Comparison of ENCODE assay signal across 17 mouse cellular contexts in the genomic region with DNA sequence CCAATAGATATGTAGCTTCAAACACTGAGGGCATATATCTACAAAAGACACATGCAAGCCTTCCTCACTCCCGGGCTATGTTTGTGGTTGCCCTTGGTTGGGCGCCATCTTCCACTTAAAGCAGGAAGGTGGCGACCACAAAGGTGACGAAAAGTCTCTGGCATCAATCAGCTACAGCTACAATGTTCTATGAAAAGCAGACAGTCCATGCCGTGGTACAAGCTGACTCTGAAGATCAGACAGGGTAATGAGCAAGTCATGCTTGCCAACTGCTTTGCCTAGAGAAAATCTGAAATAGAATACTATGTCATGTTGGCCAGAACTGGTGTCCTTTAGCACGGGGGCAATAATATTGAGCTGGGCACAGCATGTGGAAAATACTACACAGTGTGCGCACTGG. TPM values are rescaled to one million over a fixed set of nuclear protein-coding genes. Genes with fewer than 3 reads are reported as not detected.
DNase-seq lines count a peak whose midpoint lies in the region; ATAC-seq and TF ChIP-seq lines count a peak whose summit lies in the region.
"Had no signal": no experiment of that assay in that cellular context is flagged by ENCODE, and none has a peak within 500 bp of the region (broad histone marks: within the 10 kb centered on the region; RNA-seq: fewer than 3 reads in every experiment).

No protein-coding gene starts in this region.

- H3K4me2 ChIP-seq in heart, embryonic 16.5 days (ENCODE audit: low read depth, low read length) = no peak overlapping the region
- H3K4me2 ChIP-seq in forebrain, embryonic 16.5 days (ENCODE audit: low read length) = no peak overlapping the region
- no peak overlapping the region for H3K4me2 ChIP-seq in hindbrain, embryonic 16.5 days (ENCODE audit: low read length)
- H3K4me2 ChIP-seq in kidney, embryonic 14.5 days (replicated peaks; ENCODE audit: low read depth, low read length) = no peak overlapping the region
- H3K4me2 ChIP-seq: forebrain, embryonic 13.5 days; limb, embryonic 15.5 days; neural tube, embryonic 15.5 days had no signal

- intact Hi-C loops in gastrocnemius, adult 2 months (cut with DNase I) = no loop called here

- ATAC-seq in heart, embryonic 16.5 days (replicated peaks; ENCODE audit: extremely low read depth, insufficient read depth, low FRiP score) = peak; percentile 97
- no peak for ATAC-seq in forebrain, embryonic 16.5 days
- no peak for ATAC-seq in hindbrain, embryonic 16.5 days
- ATAC-seq in kidney, embryonic 14.5 days (ENCODE audit: low FRiP score, low TSS enrichment) = no peak
- ATAC-seq: forebrain, embryonic 13.5 days; intestine, postnatal 0 days had no signal

- H3K9me3 ChIP-seq in heart, embryonic 16.5 days (replicated peaks; ENCODE audit: control insufficient read depth, low read length) = no peaks in the 10 kb centered on the region
- H3K9me3 ChIP-seq in forebrain, embryonic 16.5 days (ENCODE audit: control insufficient read depth, low read length) = no peaks in the 10 kb centered on the region
- no peaks in the 10 kb centered on the region for H3K9me3 ChIP-seq in hindbrain, embryonic 16.5 days (ENCODE audit: control insufficient read depth, low read length)
- H3K9me3 ChIP-seq in kidney, embryonic 14.5 days (ENCODE audit: control insufficient read depth, low read length) = no peaks in the 10 kb centered on the region
- H3K9me3 ChIP-seq: forebrain, embryonic 13.5 days; limb, embryonic 15.5 days; neural tube, embryonic 15.5 days had no signal

- no peak for TF ChIP-seq CTCF in gastrocnemius, adult 2 months (IDR thresholded peaks at IDR 0.05)

- H3K4me1 ChIP-seq in heart, embryonic 16.5 days (ENCODE audit: control insufficient read depth, insufficient read depth, low read length) = no peaks in the 10 kb centered on the region
- H3K4me1 ChIP-seq in forebrain, embryonic 16.5 days (replicated peaks; ENCODE audit: control insufficient read depth, insufficient read depth, low read length) = no peaks in the 10 kb centered on the region
- H3K4me1 ChIP-seq in hindbrain, embryonic 16.5 days (ENCODE audit: control insufficient read depth, insufficient read depth, low read depth, low read length) = no peaks in the 10 kb centered on the region
- no peaks in the 10 kb centered on the region for H3K4me1 ChIP-seq in kidney, embryonic 14.5 days (ENCODE audit: control insufficient read depth, insufficient read depth, low read length)
- H3K4me1 ChIP-seq: forebrain, embryonic 13.5 days; limb, embryonic 15.5 days; neural tube, embryonic 15.5 days had no signal

- H3K27me3 ChIP-seq in heart, embryonic 16.5 days (ENCODE audit: control insufficient read depth, insufficient read depth, low read length) = no peaks in the 10 kb centered on the region
- no peaks in the 10 kb centered on the region for H3K27me3 ChIP-seq in forebrain, embryonic 16.5 days (replicated peaks; ENCODE audit: control insufficient read depth, insufficient read depth, low read length)
- H3K27me3 ChIP-seq in hindbrain, embryonic 16.5 days (replicated peaks; ENCODE audit: control insufficient read depth, insufficient read depth, low read length) = no peaks in the 10 kb centered on the region
- no peaks in the 10 kb centered on the region for H3K27me3 ChIP-seq in kidney, embryonic 14.5 days (ENCODE audit: control insufficient read depth, insufficient read depth, low read length)
- H3K27me3 ChIP-seq: CH12.LX; forebrain, embryonic 13.5 days; limb, embryonic 15.5 days; neural tube, embryonic 15.5 days had no signal

- peak overlapping the region; percentile 81 for H3K27ac ChIP-seq in gastrocnemius, adult 2 months
- peak overlapping the region; percentile 84 for H3K27ac ChIP-seq in heart, embryonic 16.5 days (ENCODE audit: low read length)
- H3K27ac ChIP-seq in forebrain, embryonic 16.5 days (ENCODE audit: low read length) = no peak overlapping the region
- H3K27ac ChIP-seq in hindbrain, embryonic 16.5 days (ENCODE audit: low read depth, low read length) = no peak overlapping the region
- no peak overlapping the region for H3K27ac ChIP-seq in kidney, embryonic 14.5 days (ENCODE audit: low read depth, low read length)
- H3K27ac ChIP-seq: forebrain, embryonic 13.5 days; limb, embryonic 15.5 days; neural tube, embryonic 15.5 days had no signal

- no peak overlapping the region for H3K9ac ChIP-seq in heart, embryonic 16.5 days (ENCODE audit: low read length)
- H3K9ac ChIP-seq in forebrain, embryonic 16.5 days (replicated peaks; ENCODE audit: low read depth, low read length) = no peak overlapping the region
- H3K9ac ChIP-seq in hindbrain, embryonic 16.5 days (ENCODE audit: low read depth, low read length) = no peak overlapping the region
- no peak overlapping the region for H3K9ac ChIP-seq in kidney, embryonic 14.5 days (ENCODE audit: low read depth, low read length)
- H3K9ac ChIP-seq: forebrain, embryonic 13.5 days; limb, embryonic 15.5 days; neural tube, embryonic 15.5 days had no signal

- peak overlapping the region; percentile 34; the same call in 1 of the 2 replicates for H3K4me3 ChIP-seq in gastrocnemius, adult 2 months
- no peak overlapping the region for H3K4me3 ChIP-seq in heart, embryonic 16.5 days (ENCODE audit: low read length)
- no peak overlapping the region for H3K4me3 ChIP-seq in forebrain, embryonic 16.5 days (replicated peaks; ENCODE audit: low read length)
- no peak overlapping the region for H3K4me3 ChIP-seq in hindbrain, embryonic 16.5 days (ENCODE audit: low read length)
- no peak overlapping the region for H3K4me3 ChIP-seq in kidney, embryonic 14.5 days (ENCODE audit: low read length)
- H3K4me3 ChIP-seq: forebrain, embryonic 13.5 days; limb, embryonic 15.5 days; neural tube, embryonic 15.5 days had no signal

- 41% methylated on average over 7 of the region's 7 CpGs for WGBS in heart, embryonic 16.5 days
- 93% methylated on average over 7 of the region's 7 CpGs for WGBS in forebrain, embryonic 16.5 days
- WGBS in hindbrain, embryonic 16.5 days = 88% methylated on average over 7 of the region's 7 CpGs
- 89% methylated on average over 7 of the region's 7 CpGs for WGBS in kidney, embryonic 14.5 days

- peak; percentile 39 for DNase-seq in gastrocnemius, adult 2 months
- peak; percentile 77 to 88 for DNase-seq in heart, adult 18-20 months
- DNase-seq in naive thymus-derived CD4-positive, alpha-beta T cell, adult 2 months (ENCODE audit: low read depth) = peak; percentile 41
- DNase-seq in left cerebral cortex, adult 18-20 months (ENCODE audit: low spot score in 2 of 2) = no peak
- DNase-seq: cerebellum, adult 11 months; kidney, postnatal 4 days; lung, adult 2 months; retina, postnatal 1 day had no signal

- no peaks in the 10 kb centered on the region for H3K36me3 ChIP-seq in heart, embryonic 16.5 days (ENCODE audit: control insufficient read depth, insufficient read depth)
- H3K36me3 ChIP-seq in forebrain, embryonic 16.5 days (ENCODE audit: control insufficient read depth, insufficient read depth) = no peaks in the 10 kb centered on the region
- no peaks in the 10 kb centered on the region for H3K36me3 ChIP-seq in hindbrain, embryonic 16.5 days (ENCODE audit: control insufficient read depth, insufficient read depth, low read length)
- H3K36me3 ChIP-seq in kidney, embryonic 14.5 days (ENCODE audit: control insufficient read depth, insufficient read depth, low read length) = no peaks in the 10 kb centered on the region
- H3K36me3 ChIP-seq: limb, embryonic 15.5 days; neural tube, embryonic 15.5 days had no signal

RNA-seq across cellular contexts. Expression of gene Sltm, which starts 18.2 kb away (rescaled TPM):
- 10 to 100 TPM; 16.9 to 20.9 TPM for total RNA-seq in gastrocnemius, adult 2 months (2021)
- total RNA-seq in heart, adult 18-20 months (2021) = 10 to 100 TPM; 19.4 to 20.9 TPM
- 32.4 and 35.6 TPM in 2 replicates for polyA plus RNA-seq in heart, embryonic 16.5 days (2015; fragmentation: Nextera tagmentation; extraction: Ambion mirVana)
- total RNA-seq in left cerebral cortex, adult 18-20 months (2021) = 10 to 100 TPM; 48.7 to 53.2 TPM
- 68.5 and 73.6 TPM in 2 replicates for polyA plus RNA-seq in forebrain, embryonic 16.5 days (2015; fragmentation: Nextera tagmentation; extraction: Ambion mirVana)
- 49.0 and 55.6 TPM in 2 replicates for polyA plus RNA-seq in hindbrain, embryonic 16.5 days (2015; fragmentation: Nextera tagmentation; extraction: Ambion mirVana)
- 64.9 and 71.6 TPM in 2 replicates for polyA plus RNA-seq in kidney, embryonic 14.5 days (2014; fragmentation: Nextera tagmentation; extraction: Ambion mirVana)

RNA-seq across cellular contexts. Expression of gene Rnf111, which starts 20.8 kb away (rescaled TPM):
- 10 to 100 TPM; 13.3 to 14.0 TPM for total RNA-seq in gastrocnemius, adult 2 months (2021)
- total RNA-seq in heart, adult 18-20 months (2021) = 10 to 100 TPM; 20.1 to 20.2 TPM
- 19.5 and 19.8 TPM in 2 replicates for polyA plus RNA-seq in heart, embryonic 16.5 days (2015; fragmentation: Nextera tagmentation; extraction: Ambion mirVana)
- 10 to 100 TPM; 41.7 to 41.9 TPM for total RNA-seq in left cerebral cortex, adult 18-20 months (2021)
- 37.3 and 39.4 TPM in 2 replicates for polyA plus RNA-seq in forebrain, embryonic 16.5 days (2015; fragmentation: Nextera tagmentation; extraction: Ambion mirVana)
- 23.2 and 28.2 TPM in 2 replicates for polyA plus RNA-seq in hindbrain, embryonic 16.5 days (2015; fragmentation: Nextera tagmentation; extraction: Ambion mirVana)
- 29.0 and 36.9 TPM in 2 replicates for polyA plus RNA-seq in kidney, embryonic 14.5 days (2014; fragmentation: Nextera tagmentation; extraction: Ambion mirVana)

Comparison
In these comparisons a context has a peak if more than half of its experiments do, and no peak if none do; other contexts are left out.
1. DNase-seq: peak in gastrocnemius, adult 2 months (single experiment), heart, adult 18-20 months (2 of 2) and naive thymus-derived CD4-positive, alpha-beta T cell, adult 2 months (single experiment); none in left cerebral cortex, adult 18-20 months (0 of 2).
2. H3K27ac ChIP-seq: peak in gastrocnemius, adult 2 months (single experiment) and heart, embryonic 16.5 days (single experiment); none in forebrain, embryonic 16.5 days (single experiment), hindbrain, embryonic 16.5 days (single experiment) and kidney, embryonic 14.5 days (single experiment).